Mouse (Mus musculus) heart, postnatal 0 days (tissue): ENCODE results near the gene Ube2r2.

ENCODE experiments used
- CTCF ChIP-seq: IDR thresholded peaks from 2 replicates; pipeline ENCODE4 v1.5.1; 2016; ENCODE audit warnings: antibody characterized with exemption, control low read depth, low read depth
- EP300 ChIP-seq: IDR thresholded peaks from 2 replicates; pipeline ENCODE4 v1.6.1; 2016; ENCODE audit warnings: antibody characterized with exemption, low read depth

- TF ChIP-seq EP300: no peak
- TF ChIP-seq CTCF: no peak
Observed at GRCm38 (mm10) chr4:41158251-41158650, 22.7 kb downstream of the Ube2r2 start.
